Mouse (Mus musculus) lung, adult 18-20 months (tissue): Measurements from ENCODE around the gene Doc2a.

Source experiments
- DNase-seq, 2 experiments: peaks; one replicate each; pipeline ENCODE4 v3.0.0; 2022; ENCODE audit warnings: mixed read lengths in 2 of 2

Gene Doc2a

DNA sequence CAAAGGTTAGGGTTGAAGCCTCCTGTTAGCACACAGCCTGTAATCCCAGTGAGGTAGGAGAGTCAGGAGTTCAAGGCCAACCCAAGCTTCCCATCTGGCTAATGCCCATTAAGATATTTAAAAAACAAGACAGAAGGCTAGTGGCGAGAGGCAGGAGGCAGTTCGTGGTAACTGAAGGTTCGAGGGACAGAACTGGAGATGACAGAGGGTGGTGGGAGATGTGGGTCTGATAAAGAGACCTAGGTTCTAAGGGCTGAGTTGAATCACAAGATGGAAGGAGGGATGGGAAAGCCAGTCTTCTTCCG, at the start of gene Doc2a:
Doc2a (plus strand) TSS at position 301 of the 305 bp plus-strand sequence.
- no peak for DNase-seq

DNA sequence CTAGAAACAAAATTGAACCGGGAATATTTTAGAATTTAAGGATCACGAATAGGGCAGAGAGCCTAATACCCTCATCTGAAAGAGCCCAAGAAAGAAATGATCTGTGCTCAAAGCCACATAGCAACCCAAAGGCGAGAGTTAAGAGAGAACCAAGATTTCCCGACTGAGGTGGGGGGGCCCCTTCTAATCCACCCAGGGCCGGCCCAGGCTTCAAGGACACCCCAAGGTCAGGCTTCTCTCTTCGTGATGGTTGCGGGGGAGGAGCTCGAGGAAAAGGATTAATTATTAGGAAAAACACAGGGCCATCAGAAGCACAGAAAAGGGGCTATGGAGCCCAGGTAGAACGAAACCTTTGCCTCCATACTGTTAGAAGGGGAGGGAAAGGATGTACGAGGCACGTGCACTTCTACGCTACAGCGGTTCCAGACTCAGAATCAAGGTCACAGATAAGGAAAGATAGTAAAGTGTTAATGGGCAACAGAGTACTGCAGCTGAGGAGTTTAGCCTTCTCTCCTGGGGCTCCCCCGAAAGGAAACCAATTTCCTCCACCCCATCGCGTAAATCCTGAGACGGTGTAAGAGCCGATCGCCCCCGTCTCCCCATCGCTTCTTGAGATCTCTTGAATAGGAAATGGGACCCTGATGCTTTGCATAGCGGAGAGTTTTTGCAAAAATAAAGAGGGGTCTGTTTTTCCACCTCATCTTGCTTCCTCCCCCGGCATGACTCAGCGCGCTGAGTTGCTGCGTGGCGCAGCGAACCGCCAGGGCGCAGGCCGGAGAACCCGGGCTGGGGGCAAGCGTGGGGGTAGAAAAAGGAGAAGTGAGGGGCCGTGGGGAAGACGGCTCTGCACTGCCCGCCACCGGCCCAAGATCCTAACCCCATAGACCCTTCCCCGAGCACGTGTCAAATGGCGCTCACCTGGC, 48.8 kb upstream of the Doc2a start:
- DNase-seq: peak in 1 of 2 experiments; percentile 43

DNA sequence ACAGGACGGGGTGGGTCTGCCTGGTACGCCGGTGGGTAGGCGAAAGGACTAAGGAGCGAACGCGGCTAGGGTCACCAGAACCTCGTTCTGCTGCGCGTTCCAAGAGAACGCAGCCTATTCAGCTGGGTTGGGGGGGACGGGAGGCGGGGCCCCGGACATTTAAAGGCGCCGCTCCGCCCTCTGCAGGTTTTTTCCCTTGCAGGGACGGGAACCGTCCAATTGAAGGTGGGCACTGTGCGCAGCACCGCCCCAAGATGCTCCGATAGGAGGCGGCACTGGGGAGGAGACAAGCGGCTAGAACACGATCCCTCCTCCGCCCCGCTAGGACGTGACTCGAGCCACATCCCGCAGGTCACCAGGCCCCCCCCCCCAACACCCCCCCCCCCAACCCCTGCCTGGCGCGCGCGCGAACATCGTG, 48.2 kb upstream of the Doc2a start:
- peak; percentile 99 to 100 for DNase-seq

DNA sequence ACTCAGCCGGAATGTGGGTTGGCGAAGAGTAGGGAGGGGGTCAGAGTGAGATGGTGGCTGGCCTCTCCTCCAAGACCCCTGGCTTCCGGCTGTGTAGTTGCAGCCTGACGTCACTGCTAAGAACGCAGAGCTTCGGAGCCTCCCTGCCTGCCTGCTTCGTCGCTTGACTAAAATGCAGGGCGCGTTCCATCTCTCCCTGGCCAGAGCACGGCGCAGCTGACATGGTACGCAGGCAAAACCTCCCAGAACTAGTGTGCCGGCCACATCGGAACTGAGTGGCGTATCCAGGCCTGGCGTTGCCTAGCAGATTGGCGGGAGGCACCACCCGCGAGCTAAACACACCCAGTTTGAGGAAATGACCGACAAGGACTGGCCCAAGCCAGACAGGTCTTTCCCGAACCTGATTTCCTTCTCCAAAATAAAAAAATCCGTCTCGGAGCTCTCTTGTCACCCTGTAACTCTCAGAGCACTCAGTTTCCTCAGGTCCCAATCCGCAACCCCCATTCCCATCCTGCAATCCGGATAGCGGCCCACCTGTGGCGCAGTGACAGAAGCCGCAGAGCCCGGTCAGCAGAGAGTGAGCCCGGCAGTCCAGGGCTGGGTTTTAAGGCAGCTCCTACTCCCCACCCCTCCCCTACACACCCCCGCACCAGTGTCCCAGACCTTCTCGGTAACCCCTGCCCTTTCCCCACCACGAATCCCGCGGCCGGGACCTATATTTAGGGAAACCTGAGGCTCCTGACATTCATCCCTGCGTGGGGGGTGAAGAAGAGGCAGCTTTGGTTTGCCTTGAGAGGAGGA, 47.5 kb upstream of the Doc2a start:
- no peak for DNase-seq

DNA sequence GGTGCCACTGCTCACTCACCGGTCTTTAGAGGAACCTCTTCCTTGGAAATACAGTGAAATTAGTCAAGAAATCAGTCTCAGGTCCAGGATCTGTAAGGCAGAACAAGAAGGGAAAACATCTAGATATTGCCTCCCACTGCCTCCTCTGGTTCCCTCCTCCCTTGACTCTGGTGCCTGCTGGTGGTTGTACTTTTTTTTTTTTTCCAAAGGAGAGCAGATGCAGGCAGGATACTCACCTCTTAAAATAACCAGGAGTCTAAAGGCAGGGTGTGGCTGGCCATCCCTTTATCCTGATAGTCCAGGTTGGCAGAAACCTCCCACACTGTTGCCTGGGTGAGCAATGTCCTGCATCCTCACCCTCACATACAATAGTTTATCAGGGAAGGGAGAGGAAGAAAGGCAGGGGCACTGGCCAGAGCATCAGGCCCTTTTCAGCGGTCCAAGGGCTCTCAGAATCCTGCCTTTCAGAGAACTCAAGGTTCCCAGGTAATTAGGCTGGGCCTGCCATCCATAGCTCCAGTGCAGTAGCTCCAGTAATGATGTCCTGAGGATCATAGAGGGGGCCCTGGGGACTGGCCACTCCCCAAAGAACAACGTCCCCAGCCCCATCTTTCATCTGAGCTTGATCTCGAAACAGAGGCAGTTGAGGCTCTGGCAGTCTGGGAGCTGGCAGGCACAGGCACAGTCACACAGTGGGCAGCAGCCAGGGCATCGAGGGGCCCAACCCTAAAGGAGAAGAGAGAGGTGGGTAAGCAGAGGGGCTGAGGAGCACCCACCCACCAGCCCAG, 46.8 kb upstream of the Doc2a start:
- no peak for DNase-seq

DNA sequence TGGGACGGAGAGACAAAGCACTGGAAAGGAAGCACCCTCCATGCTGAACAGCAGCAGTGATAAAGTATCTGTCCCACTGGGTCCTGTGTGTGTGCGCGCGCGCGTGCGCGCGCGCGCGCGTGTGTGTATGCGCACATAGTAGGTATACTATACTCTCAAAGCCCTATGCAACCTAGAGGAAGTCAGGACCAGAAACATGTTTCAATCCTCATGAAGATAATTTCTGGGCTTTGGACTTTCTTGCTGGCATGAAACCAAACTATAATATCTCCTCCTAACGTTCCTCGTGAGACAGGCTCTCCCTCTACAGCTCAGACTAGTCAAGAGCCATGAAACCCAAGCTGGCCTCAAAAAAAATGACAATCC, 46.2 kb upstream of the Doc2a start:
- DNase-seq: no peak

DNA sequence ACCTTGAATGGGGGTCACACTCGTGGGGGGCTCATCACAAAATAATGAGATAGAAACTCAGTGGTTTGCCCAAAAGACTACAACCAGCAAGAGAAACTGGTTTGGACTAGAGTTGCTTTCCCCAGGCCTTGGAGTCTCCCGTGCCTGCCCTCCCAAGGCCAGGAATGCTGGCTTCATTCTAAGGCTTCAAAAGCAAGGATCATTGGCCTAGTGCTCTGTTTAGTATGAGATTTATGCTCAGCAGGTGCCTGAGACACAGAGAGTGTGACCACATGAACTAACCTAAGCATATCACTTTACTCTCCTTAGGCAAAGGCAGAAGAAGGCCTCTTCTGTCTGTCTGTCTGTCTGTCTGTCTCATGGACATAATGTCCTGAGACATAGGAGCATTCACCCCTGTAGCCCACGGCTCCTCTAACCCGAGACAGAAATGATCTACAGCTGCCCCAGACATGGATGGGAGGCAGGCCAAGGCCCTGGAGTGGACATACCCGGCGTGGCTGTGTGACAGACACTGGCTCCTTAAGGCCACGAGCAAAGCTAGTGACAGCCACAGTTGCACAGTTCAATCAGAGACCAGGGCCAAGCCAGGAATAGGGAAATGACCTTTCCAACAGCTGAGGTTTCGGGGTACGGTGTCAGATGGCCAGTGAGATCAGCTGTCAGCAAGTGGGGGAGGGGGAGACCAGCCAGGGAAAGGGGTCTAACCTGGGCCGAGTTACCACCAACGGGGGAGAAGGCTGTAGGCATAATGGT, 44.9 kb upstream of the Doc2a start:
- no peak for DNase-seq

DNA sequence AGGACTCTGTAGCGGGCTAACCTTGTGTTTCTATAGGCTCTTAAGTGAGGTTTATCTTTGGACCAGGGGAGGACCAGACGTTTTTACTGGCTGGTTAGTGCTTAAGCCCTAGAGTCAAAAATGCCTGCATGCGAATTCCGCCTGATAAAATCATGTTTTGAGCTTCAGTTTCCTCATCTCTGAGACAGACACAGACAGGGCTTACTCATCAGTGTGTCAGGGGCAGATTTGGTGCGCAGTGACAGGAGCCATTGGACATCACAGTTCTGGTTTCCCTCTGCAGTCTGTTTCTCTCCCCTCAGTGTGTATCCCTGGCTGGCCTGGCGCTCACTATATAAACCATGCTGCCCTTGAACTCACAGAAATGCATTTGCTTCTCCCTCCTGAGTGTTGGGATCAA, 44.0 kb upstream of the Doc2a start:
- no peak for DNase-seq

DNA sequence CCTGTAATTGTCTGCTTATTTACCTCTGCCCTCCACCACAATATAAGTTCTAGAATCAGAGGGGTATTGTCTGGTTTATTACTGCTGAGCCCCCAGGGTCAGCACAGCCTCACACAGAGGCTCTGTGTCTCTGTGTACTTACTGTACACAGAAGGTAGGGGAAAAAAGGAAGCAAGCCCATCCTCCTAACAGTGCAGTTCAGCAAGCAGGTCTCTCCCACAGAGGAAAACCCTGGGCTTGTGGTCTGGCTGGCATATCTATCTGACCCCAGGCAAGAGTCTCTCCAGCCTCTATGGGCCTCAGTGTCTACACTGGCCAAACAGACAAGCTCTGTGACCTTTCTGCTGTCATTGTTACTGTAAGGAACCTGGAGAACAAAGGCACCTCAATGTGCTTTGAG, 43.5 kb upstream of the Doc2a start:
- DNase-seq: no peak

DNA sequence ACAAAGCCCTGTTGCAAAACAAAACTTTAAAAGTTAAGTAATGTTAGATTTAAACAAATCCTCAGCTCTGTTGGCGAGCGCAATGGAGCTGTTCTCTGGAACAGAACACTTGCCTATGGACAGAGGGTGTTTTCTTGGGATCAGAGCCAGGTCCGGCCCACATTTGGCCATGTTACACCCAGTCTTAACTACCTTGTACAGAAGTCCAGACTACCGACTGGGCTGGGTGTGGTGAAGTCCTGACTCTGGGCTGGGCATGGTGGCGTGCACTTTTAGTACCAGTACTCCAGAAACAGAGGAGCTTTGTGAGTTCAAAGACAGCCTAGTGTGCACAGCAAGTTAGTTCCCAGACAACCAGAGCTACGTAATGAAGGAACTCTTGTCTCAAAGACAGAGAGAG, 40.3 kb upstream of the Doc2a start:
- DNase-seq: peak; percentile 82 to 88

DNA sequence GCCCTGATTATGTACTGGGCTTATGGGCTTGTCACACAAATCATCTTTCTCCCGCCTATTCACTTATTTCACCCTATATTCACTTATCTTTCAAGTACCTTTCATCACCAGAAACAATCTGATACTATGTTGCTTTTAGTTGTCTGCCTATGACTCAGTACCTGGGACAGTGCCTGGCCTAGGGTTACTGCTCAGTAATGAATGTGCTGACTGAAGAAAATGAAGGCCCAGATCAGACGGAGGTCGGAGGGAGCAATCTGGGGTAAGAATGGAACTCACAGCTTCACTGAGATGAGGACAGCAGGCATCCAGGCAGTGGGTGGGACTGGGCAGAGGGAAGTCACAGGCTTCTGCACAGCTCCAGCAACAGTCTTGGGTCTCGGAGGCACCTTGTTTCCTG, 39.8 kb upstream of the Doc2a start:
- no peak for DNase-seq

DNA sequence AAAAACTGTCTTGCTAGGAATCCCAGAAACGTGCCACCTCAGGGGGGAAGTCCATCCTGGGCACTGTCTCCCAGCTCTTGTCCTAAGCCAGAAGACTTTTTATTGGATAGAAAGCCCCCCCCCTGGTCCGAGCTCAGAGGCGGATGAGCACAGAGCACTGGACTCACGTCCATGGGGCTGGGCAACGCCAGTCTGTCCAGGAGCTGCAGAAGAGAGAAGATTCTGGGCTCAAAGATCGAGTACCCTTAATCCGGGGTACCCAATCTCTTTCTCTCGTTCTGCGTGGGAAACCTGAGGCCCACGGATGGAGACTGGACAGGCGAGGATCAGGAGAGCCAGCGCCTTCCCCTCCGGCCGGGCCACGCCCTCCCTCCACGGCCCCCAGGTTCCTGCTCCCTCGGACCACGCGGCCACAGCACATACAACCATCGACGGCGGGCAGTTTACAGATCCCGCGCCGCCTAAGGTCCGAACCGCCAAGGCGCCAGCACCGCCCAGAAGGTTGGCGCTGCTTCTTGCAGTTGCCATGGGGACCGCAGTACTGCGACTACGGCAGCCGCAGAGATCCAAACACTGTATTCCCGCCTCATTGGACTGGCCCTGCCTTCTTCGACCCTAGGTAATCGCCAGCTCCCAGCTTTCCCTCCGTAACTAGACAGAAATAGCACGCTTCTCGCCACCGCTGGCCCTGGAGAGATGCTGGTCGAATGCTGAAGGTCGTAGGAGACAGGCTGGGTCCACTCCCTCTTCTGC, 38.3 kb upstream of the Doc2a start:
- DNase-seq: peak; percentile 89 to 91

DNA sequence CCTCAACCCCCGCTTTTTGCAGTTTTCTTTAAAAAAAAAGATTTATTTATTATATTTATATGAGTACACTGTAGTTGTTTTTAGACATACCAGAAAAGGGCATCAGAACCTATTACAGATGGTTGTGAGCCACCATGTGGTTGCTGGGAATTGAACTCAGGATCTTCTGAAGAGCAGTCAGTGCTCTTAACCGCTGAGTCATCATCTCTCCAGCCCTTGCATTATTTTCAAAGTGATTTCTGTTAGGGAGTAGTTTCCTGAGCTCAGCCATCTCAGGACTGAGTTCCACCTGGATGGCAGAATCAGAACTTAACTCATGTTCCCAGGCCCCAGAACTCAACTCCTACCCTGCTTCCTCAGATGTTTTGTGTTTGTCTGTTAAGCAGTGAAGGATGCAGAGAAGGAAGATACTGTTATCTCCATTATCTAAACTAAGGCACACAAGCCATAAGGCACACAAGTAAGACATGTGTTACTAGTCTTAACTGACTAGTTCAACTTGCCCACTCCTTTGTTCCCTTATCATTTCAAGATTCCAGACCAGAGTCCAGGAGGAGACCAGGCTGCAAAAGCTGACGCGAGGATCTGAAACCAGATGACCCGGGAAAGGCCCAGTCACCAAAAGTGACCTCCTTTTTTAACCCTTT, 37.4 kb upstream of the Doc2a start:
- no peak for DNase-seq

DNA sequence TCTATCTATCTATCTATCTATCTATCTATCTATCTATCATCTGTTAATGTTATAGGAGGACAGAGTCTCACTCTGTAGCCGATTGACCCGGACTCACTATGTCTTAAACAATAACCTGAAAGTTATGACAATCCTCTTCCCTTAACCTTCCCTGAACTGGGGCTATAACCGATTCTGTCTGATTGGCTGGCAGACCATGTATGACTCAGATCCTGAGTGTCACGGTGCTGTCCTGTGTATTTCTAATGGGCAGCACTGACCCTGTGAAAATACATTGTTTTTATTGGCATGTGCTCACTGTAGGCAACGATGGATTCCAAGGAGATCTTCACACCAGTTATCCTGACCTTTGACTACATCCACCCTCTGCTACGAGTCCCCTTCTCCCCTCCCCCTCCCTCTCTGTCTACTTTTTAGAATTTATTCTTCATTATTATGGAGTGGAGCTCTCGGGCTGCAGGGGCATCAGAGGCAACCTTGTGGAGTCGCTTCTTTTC, 31.4 kb upstream of the Doc2a start:
- DNase-seq: no peak

DNA sequence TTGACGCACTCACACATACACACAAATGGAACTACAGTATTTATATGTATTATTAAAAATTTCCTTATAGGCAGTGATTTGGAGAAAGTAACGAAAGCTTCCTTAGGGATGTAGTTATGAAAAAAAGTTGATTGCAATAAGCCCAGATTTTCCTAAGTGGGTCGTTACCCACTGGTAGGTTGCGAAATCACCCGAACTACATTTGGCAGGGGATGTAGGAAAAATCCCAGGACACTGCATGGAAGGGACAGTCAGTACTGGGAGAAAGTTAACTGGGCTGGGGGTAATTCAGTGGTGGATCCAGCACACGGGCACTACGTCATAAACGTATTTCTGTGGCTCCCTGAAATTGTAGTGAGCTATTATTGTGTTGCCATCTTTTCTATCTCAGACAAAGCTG, 30.7 kb upstream of the Doc2a start:
- DNase-seq: peak in 1 of 2 experiments; percentile 27

DNA sequence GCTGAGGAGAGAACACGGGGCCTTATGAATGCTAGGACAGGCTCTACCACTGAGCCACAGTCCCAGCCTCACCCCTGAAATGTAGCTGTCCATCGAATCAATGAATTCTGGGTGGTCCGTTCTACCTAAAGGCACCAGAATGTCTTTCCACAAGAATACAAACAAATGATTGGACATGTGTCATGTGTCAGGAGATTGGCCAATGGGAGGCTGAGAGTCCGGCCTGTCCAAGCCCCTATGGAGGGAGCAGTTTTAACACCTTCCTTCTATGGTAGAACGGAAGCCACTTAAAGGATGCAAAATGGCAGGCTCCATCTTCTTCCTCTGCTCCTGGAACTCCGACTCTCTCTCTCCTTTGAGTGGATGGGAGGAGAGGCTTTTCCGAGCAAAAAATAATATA, 29.6 kb upstream of the Doc2a start:
- no peak for DNase-seq

DNA sequence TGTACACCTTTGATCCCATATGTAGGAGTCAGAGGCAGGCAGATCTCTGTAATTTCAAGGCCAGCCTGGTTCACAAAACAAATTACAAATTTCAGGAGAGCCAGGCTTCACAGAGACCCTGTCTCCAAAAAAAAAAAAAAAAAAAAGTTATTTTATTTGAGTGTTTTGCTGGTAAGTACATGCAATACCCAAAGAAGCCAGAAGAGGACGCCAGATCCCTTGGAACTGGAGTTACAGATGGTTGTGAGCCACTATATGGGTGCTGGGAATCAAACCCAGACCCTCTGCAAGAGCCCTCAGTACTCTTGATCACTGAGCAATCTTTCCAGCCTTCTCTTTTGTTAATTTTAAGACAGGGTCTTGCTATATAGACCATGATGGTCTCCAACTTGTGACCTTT, 28.4 kb upstream of the Doc2a start:
- DNase-seq: no peak

DNA sequence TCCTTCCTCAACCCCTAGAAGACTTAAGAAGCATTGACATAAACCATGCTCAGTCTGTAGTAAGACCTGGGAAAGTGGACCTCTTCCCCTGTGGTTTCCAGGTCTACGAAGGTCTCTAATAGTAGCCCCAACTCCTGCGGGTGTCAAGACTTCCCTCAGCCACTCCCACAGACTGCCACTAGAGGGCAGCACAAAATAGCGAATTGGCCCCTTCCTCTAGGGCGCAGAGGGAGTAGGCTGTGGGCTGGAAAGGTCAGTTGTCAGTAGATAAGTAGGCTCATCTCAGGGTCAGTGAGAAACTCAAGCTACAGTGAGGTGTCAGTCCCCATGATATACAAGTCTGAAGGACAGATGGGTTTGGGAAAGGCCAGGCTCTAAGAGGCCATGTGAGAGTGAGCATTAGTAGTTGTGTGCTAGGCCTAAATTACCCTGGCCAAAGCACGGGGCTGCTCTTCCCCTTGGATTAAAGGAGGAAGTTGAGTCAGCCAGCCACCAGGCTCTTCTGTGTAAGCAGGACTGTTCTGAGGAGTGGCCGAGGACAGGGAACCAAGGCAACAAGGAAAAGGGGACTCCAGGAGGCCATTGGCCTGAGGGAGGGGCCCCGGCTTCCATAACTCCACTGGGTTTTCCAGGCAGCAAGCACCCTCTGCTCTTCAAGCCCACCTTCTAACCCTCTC, 25.2 kb upstream of the Doc2a start:
- DNase-seq: peak; percentile 78 to 84

DNA sequence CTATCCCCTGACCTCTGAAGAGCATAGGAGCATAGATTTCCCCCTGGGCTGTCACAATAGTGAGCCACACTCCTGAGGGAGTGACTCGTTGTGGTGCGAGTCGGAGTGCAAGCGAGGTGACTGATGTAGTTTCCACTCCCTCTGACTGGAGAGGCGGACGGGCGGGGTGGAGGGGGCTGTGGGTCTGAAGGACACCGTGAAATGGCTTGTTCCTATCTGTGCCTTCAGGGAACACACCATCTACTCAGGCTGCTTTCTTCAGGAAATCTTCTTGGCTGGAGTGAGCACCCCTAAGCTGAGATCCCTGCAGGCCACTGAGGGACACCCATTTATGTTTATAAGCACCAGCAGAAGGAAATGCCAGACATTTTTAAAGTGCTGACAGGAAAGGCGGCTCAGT, 24.5 kb upstream of the Doc2a start:
- DNase-seq: peak; percentile 47 to 52

DNA sequence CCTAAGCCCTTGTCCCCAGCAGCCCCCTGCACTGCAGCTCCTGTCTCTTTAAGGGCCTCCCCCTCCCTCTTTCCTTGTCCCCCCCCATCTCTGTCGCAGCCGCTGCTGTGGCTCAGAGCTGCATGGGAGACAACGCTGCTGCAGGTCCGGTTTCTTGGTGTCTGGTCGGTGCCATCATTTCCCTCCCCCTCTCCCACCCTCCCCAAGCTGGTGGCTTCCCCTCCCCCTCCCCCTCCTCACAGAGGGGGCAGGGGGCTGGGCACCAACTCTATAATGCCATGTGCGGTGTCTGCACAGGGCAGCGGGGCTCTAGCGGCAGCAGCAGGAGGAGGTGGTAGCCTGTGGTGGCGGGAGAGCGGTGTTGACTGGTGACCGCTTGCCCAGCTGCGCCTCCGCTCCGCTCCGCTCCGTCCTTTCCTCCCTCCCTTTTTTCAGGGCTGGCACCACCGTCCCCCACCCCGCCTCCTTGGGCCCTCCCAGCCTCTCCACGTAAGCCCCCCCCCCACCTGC, 24.0 kb upstream of the Doc2a start:
- no peak for DNase-seq
